Mouse (Mus musculus): ENCODE data around the gene Gldn. TPM values are rescaled to one million over a fixed set of nuclear protein-coding genes. Genes with fewer than 3 reads are reported as not detected.

Gene Gldn
- polyA plus RNA-seq (2014; fragmentation: Nextera tagmentation; extraction: Ambion mirVana) = not detected in 2 replicates

- no peak within 1 kb of the TSS for H3K27ac ChIP-seq (ENCODE audit: low read depth)
- no peaks in the 10 kb centered on the region for H3K9me3 ChIP-seq (ENCODE audit: low read depth, low read length)
- H3K4me3 ChIP-seq (ENCODE audit: low read depth, low read length) = peak within 1 kb of the TSS; percentile 32
- H3K36me3 ChIP-seq (ENCODE audit: insufficient read depth) = no peaks in the 10 kb centered on the region
- peak within 1 kb of the TSS; percentile 13; the same call in 1 of the 2 replicates for H3K9ac ChIP-seq
- DNase-seq (peak; percentile 47), ATAC-seq (ENCODE audit: insufficient read depth) (peak; percentile 31; the same call in 1 of the 2 replicates)
- peaks cover 18% of the 10 kb centered on the region for H3K27me3 ChIP-seq (ENCODE audit: insufficient read depth, low read length)
- no peak for TF ChIP-seq CTCF (IDR thresholded peaks at IDR 0.05; ENCODE audit: low read depth)
- WGBS = 2% methylated on average over 61 of the region's 61 CpGs
- H3K4me2 ChIP-seq = peak within 1 kb of the TSS; percentile 67
- no peaks in the 10 kb centered on the region for H3K4me1 ChIP-seq (ENCODE audit: insufficient read depth)
Observed at GRCm38 (mm10) chr9:54286331-54286987, at the start of gene Gldn. TSS of gene Gldn (plus strand) at chr9:54286486.

- Histone ChIP-seq H3K4me1 (ENCODE audit: insufficient read depth) (no peaks in the 10 kb centered on the region), H3K4me2 (no peak overlapping the region), H3K27me3 (ENCODE audit: insufficient read depth, low read length) (no peaks in the 10 kb centered on the region), H3K9ac (no peak overlapping the region), H3K36me3 (ENCODE audit: insufficient read depth) (no peaks in the 10 kb centered on the region), H3K4me3 (ENCODE audit: low read depth, low read length) (no peak overlapping the region), H3K9me3 (ENCODE audit: low read depth, low read length) (no peaks in the 10 kb centered on the region), H3K27ac (ENCODE audit: low read depth) (no peak overlapping the region)
- DNase-seq (no peak), ATAC-seq (ENCODE audit: insufficient read depth) (no peak)
- no peak for TF ChIP-seq CTCF (IDR thresholded peaks at IDR 0.05; ENCODE audit: low read depth)
- 40% methylated on average over 3 of the region's 3 CpGs for WGBS
Observed at GRCm38 (mm10) chr9:54244869-54245665, 41.2 kb upstream of the Gldn start.

- no peak for DNase-seq
- Histone ChIP-seq H3K4me1 (ENCODE audit: insufficient read depth) (no peaks in the 10 kb centered on the region), H3K27ac (ENCODE audit: low read depth) (no peak overlapping the region), H3K27me3 (ENCODE audit: insufficient read depth, low read length) (no peaks in the 10 kb centered on the region), H3K4me3 (ENCODE audit: low read depth, low read length) (no peak overlapping the region), H3K36me3 (ENCODE audit: insufficient read depth) (no peaks in the 10 kb centered on the region), H3K9ac (no peak overlapping the region), H3K4me2 (no peak overlapping the region), H3K9me3 (ENCODE audit: low read depth, low read length) (no peaks in the 10 kb centered on the region)
- ATAC-seq (ENCODE audit: insufficient read depth) = no peak
- 48% methylated on average over 4 of the region's 4 CpGs for WGBS
- TF ChIP-seq CTCF (IDR thresholded peaks at IDR 0.05; ENCODE audit: low read depth) = no peak
Observed at GRCm38 (mm10) chr9:54264754-54265153, 21.5 kb upstream of the Gldn start.

- DNase-seq = no peak
- ATAC-seq (ENCODE audit: insufficient read depth) = no peak
- no peaks in the 10 kb centered on the region for H3K9me3 ChIP-seq (ENCODE audit: low read depth, low read length)
- H3K27ac ChIP-seq (ENCODE audit: low read depth) = no peak within 1 kb of the TSS
- no peak within 1 kb of the TSS for H3K4me2 ChIP-seq
- WGBS = 80% methylated on average over 7 of the region's 7 CpGs
- no peak within 1 kb of the TSS for H3K4me3 ChIP-seq (ENCODE audit: low read depth, low read length)
- H3K4me1 ChIP-seq (ENCODE audit: insufficient read depth) = no peaks in the 10 kb centered on the region
- H3K9ac ChIP-seq = no peak within 1 kb of the TSS
- no peaks in the 10 kb centered on the region for H3K27me3 ChIP-seq (ENCODE audit: insufficient read depth, low read length)
- no peaks in the 10 kb centered on the region for H3K36me3 ChIP-seq (ENCODE audit: insufficient read depth)
- TF ChIP-seq CTCF (IDR thresholded peaks at IDR 0.05; ENCODE audit: low read depth) = no peak
Observed at GRCm38 (mm10) chr9:54268010-54268409, 18.3 kb upstream of the Gldn start, which contains the start of gene Cyp19a1. TSS of gene Cyp19a1 (minus strand) at chr9:54268110.

GRCm38 (mm10) chr9:54269987-54270386, 16.3 kb upstream of the Gldn start:
- 73% methylated on average over 6 of the region's 6 CpGs for WGBS
- Histone ChIP-seq H3K4me2 (no peak overlapping the region), H3K9ac (no peak overlapping the region), H3K4me1 (ENCODE audit: insufficient read depth) (no peaks in the 10 kb centered on the region), H3K36me3 (ENCODE audit: insufficient read depth) (no peaks in the 10 kb centered on the region), H3K9me3 (ENCODE audit: low read depth, low read length) (no peaks in the 10 kb centered on the region), H3K27me3 (ENCODE audit: insufficient read depth, low read length) (no peaks in the 10 kb centered on the region), H3K27ac (ENCODE audit: low read depth) (no peak overlapping the region), H3K4me3 (ENCODE audit: low read depth, low read length) (no peak overlapping the region)
- no peak for DNase-seq
- no peak for ATAC-seq (ENCODE audit: insufficient read depth)
- no peak for TF ChIP-seq CTCF (IDR thresholded peaks at IDR 0.05; ENCODE audit: low read depth)

GRCm38 (mm10) chr9:54270889-54271288, 15.4 kb upstream of the Gldn start:
- H3K4me3 ChIP-seq (ENCODE audit: low read depth, low read length) = no peak overlapping the region
- H3K4me1 ChIP-seq (ENCODE audit: insufficient read depth) = no peaks in the 10 kb centered on the region
- H3K9ac ChIP-seq = no peak overlapping the region
- no peaks in the 10 kb centered on the region for H3K36me3 ChIP-seq (ENCODE audit: insufficient read depth)
- DNase-seq = peak; percentile 66
- 33% methylated on average over 5 of the region's 5 CpGs for WGBS
- H3K9me3 ChIP-seq (ENCODE audit: low read depth, low read length) = no peaks in the 10 kb centered on the region
- no peak for ATAC-seq (ENCODE audit: insufficient read depth)
- H3K4me2 ChIP-seq = no peak overlapping the region
- TF ChIP-seq CTCF (IDR thresholded peaks at IDR 0.05; ENCODE audit: low read depth) = no peak
- no peaks in the 10 kb centered on the region for H3K27me3 ChIP-seq (ENCODE audit: insufficient read depth, low read length)
- no peak overlapping the region for H3K27ac ChIP-seq (ENCODE audit: low read depth)

GRCm38 (mm10) chr9:54275283-54275682, 11.0 kb upstream of the Gldn start:
- Histone ChIP-seq H3K27ac (ENCODE audit: low read depth) (no peak overlapping the region), H3K4me1 (ENCODE audit: insufficient read depth) (no peaks in the 10 kb centered on the region), H3K4me2 (no peak overlapping the region), H3K9ac (no peak overlapping the region), H3K27me3 (ENCODE audit: insufficient read depth, low read length) (no peaks in the 10 kb centered on the region), H3K4me3 (ENCODE audit: low read depth, low read length) (no peak overlapping the region), H3K36me3 (ENCODE audit: insufficient read depth) (no peaks in the 10 kb centered on the region), H3K9me3 (ENCODE audit: low read depth, low read length) (no peaks in the 10 kb centered on the region)
- 79% methylated on average over 4 of the region's 4 CpGs for WGBS
- no peak for TF ChIP-seq CTCF (IDR thresholded peaks at IDR 0.05; ENCODE audit: low read depth)
- ATAC-seq (ENCODE audit: insufficient read depth) (no peak), DNase-seq (no peak)
